ENCODE assay signal across 9 mouse cellular contexts in the genomic region with DNA sequence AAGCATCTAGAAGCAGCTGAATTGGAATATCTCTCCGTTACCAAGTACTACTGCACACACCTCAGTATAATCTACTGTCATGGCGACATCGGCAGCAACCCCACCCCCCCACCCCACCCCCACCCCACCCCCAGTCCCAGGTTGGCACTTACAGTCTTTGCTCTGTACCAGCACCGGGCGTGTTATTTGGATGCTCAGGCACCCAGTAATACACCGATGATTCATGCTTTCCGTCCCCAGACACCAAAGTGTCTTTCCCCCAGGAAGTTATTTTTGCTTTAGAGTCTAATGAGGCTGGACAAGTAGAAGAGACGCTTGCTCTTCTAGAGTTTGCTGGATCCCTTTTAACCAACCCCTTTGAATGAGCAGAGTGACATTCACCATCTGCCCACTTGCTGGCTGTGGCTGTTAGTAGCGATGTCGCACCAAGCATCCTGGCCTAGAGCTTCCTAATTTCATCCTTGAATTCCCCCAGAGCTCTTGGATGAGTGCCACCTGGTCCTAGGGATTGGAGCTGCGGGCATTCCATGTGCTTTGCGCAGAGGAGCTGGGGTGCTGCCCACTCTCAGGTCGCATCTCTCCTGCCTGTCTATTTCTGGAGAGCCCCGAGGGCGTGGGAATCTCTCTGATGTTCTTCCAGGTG.
DNase-seq lines count a peak whose midpoint lies in the region; ATAC-seq and TF ChIP-seq lines count a peak whose summit lies in the region.
"Had no signal": no experiment of that assay in that cellular context is flagged by ENCODE, and none has a peak within 500 bp of the region (broad histone marks: within the 10 kb centered on the region; RNA-seq: fewer than 3 reads in every experiment).

No protein-coding gene starts in this region.

- H3K36me3 ChIP-seq in kidney, embryonic 14.5 days (ENCODE audit: control insufficient read depth, insufficient read depth, low read length), result no peaks in the 10 kb centered on the region
- H3K36me3 ChIP-seq in hindbrain, embryonic 10.5 days, result no peaks in the 10 kb centered on the region
- no peaks in the 10 kb centered on the region for H3K36me3 ChIP-seq in liver, embryonic 12.5 days
- H3K36me3 ChIP-seq in liver, postnatal 0 days (replicated peaks; ENCODE audit: insufficient read depth, low read length), result no peaks in the 10 kb centered on the region
- H3K36me3 ChIP-seq: embryonic facial prominence, embryonic 13.5 days had no signal

- no peak for TF ChIP-seq CTCF in liver, postnatal 0 days (IDR thresholded peaks at IDR 0.05; ENCODE audit: low read depth)

- 74% methylated on average over 15 of the region's 15 CpGs for WGBS in kidney, embryonic 14.5 days
- WGBS in hindbrain, embryonic 10.5 days, result 92% methylated on average over 15 of the region's 15 CpGs
- WGBS in liver, embryonic 12.5 days (ENCODE audit: insufficient replicate concordance), result 79% methylated on average over 15 of the region's 15 CpGs
- WGBS in liver, postnatal 0 days (ENCODE audit: insufficient replicate concordance), result 81% methylated on average over 15 of the region's 15 CpGs

- H3K9me3 ChIP-seq in kidney, embryonic 14.5 days (ENCODE audit: control insufficient read depth, low read length), result no peaks in the 10 kb centered on the region
- H3K9me3 ChIP-seq in hindbrain, embryonic 10.5 days, result peaks cover 16% of the 10 kb centered on the region
- H3K9me3 ChIP-seq in liver, embryonic 12.5 days (replicated peaks), result no peaks in the 10 kb centered on the region
- no peaks in the 10 kb centered on the region; the same call in 1 of the 2 replicates for H3K9me3 ChIP-seq in liver, postnatal 0 days (ENCODE audit: low read length)
- H3K9me3 ChIP-seq: embryonic facial prominence, embryonic 13.5 days had no signal

- H3K27ac ChIP-seq in kidney, embryonic 14.5 days (ENCODE audit: low read depth, low read length), result no peak overlapping the region
- no peak overlapping the region for H3K27ac ChIP-seq in hindbrain, embryonic 10.5 days
- H3K27ac ChIP-seq in liver, embryonic 12.5 days, result no peak overlapping the region
- H3K27ac ChIP-seq in liver, postnatal 0 days (ENCODE audit: low read depth), result no peak overlapping the region
- H3K27ac ChIP-seq: embryonic facial prominence, embryonic 13.5 days had no signal

- ATAC-seq in kidney, embryonic 14.5 days (ENCODE audit: low FRiP score, low TSS enrichment), result no peak
- no peak for ATAC-seq in liver, embryonic 12.5 days
- no peak for ATAC-seq in liver, postnatal 0 days

- TF ChIP-seq EP300 in liver, postnatal 0 days (IDR thresholded peaks at IDR 0.05; ENCODE audit: low read depth), result no peak

- no peak overlapping the region for H3K4me3 ChIP-seq in kidney, embryonic 14.5 days (ENCODE audit: low read length)
- H3K4me3 ChIP-seq in hindbrain, embryonic 10.5 days, result no peak overlapping the region
- no peak overlapping the region for H3K4me3 ChIP-seq in liver, embryonic 12.5 days
- H3K4me3 ChIP-seq in liver, postnatal 0 days (ENCODE audit: low read depth, low read length), result no peak overlapping the region
- H3K4me3 ChIP-seq: embryonic facial prominence, embryonic 13.5 days had no signal

- no peak overlapping the region for H3K4me2 ChIP-seq in kidney, embryonic 14.5 days (replicated peaks; ENCODE audit: low read depth, low read length)
- no peak overlapping the region for H3K4me2 ChIP-seq in liver, embryonic 12.5 days
- no peak overlapping the region for H3K4me2 ChIP-seq in liver, postnatal 0 days (ENCODE audit: low read depth, low read length)
- H3K4me2 ChIP-seq: embryonic facial prominence, embryonic 13.5 days had no signal

- no peaks in the 10 kb centered on the region for H3K27me3 ChIP-seq in kidney, embryonic 14.5 days (ENCODE audit: control insufficient read depth, insufficient read depth, low read length)
- H3K27me3 ChIP-seq in hindbrain, embryonic 10.5 days (ENCODE audit: insufficient read depth, poor library complexity, severe bottlenecking), result no peaks in the 10 kb centered on the region
- H3K27me3 ChIP-seq in liver, embryonic 12.5 days (replicated peaks), result no peaks in the 10 kb centered on the region
- no peaks in the 10 kb centered on the region for H3K27me3 ChIP-seq in liver, postnatal 0 days (ENCODE audit: insufficient read depth, low read length)
- H3K27me3 ChIP-seq: embryonic facial prominence, embryonic 13.5 days had no signal

- peak; percentile 22 to 58 for DNase-seq in kidney, postnatal 4 days
- DNase-seq in cerebellum, adult 18-20 months, result peak; percentile 79 to 86
- peak; percentile 24 to 28 for DNase-seq in layer of hippocampus, adult 8-10 months (ENCODE audit: low spot score in 2 of 2)
- DNase-seq in right cerebral cortex, postnatal 14 days, result peak; percentile 45
- DNase-seq in hindbrain, embryonic 10.5 days (ENCODE audit: low spot score), result no peak
- DNase-seq in liver, postnatal 0 days, result no peak

- H3K4me1 ChIP-seq in kidney, embryonic 14.5 days (ENCODE audit: control insufficient read depth, insufficient read depth, low read length), result no peaks in the 10 kb centered on the region
- H3K4me1 ChIP-seq in hindbrain, embryonic 10.5 days (replicated peaks), result no peaks in the 10 kb centered on the region
- no peaks in the 10 kb centered on the region for H3K4me1 ChIP-seq in liver, embryonic 12.5 days
- H3K4me1 ChIP-seq in liver, postnatal 0 days (ENCODE audit: insufficient read depth), result no peaks in the 10 kb centered on the region
- H3K4me1 ChIP-seq: embryonic facial prominence, embryonic 13.5 days had no signal

- no peak overlapping the region for H3K9ac ChIP-seq in kidney, embryonic 14.5 days (ENCODE audit: low read depth, low read length)
- no peak overlapping the region for H3K9ac ChIP-seq in liver, embryonic 12.5 days
- no peak overlapping the region for H3K9ac ChIP-seq in liver, postnatal 0 days (replicated peaks)
- H3K9ac ChIP-seq: embryonic facial prominence, embryonic 13.5 days had no signal

Comparison
In these comparisons a context has a peak if more than half of its experiments do, and no peak if none do; other contexts are left out.
1. DNase-seq: peak in kidney, postnatal 4 days (2 of 2), cerebellum, adult 18-20 months (2 of 2), layer of hippocampus, adult 8-10 months (2 of 2) and right cerebral cortex, postnatal 14 days (single experiment); none in hindbrain, embryonic 10.5 days (single experiment) and liver, postnatal 0 days (single experiment).